Mouse (Mus musculus): ENCODE data around the gene Tet3. TPM values are rescaled to one million over a fixed set of nuclear protein-coding genes. Genes with fewer than 3 reads are reported as not detected.

The Tet3 gene
- total RNA-seq, 2 experiments from 2014 or later, result 46.2 to 49.0 TPM

- DNase-seq, result no peak
- intact Hi-C loops (cut with DNase I), result no loop called here
Measured at GRCm38 (mm10) chr6:83479193-83479592, 20.3 kb upstream of the Tet3 start.

GRCm38 (mm10) chr6:83478628-83479027, 19.7 kb upstream of the Tet3 start:
- DNase-seq, result no peak
- intact Hi-C loops (cut with DNase I), result no loop called here

GRCm38 (mm10) chr6:83478217-83478616, 19.3 kb upstream of the Tet3 start:
- DNase-seq, result no peak
- intact Hi-C loops (cut with DNase I), result no loop called here

DNA sequence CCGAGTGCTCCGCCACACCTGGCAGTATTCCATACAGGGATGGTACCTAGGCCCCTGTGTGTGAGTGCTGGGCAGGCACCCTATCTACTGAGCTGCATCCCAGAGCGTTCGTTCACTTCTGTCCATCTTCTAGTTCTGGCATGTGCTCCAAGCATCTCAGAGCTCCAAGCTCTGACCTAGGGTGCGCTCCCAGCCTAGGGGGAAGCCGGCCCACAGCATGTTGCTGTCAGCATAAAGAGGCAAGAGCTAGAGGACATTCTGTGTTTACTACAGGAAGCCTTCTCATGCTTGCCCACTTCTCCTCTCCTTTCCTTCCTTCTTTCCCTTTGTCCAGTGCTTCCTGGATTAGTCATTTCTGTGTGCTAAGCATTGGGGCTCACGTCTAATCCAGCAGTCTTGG, 16.5 kb upstream of the Tet3 start:
- intact Hi-C loops (cut with DNase I), result no loop called here
- DNase-seq, result no peak

DNA sequence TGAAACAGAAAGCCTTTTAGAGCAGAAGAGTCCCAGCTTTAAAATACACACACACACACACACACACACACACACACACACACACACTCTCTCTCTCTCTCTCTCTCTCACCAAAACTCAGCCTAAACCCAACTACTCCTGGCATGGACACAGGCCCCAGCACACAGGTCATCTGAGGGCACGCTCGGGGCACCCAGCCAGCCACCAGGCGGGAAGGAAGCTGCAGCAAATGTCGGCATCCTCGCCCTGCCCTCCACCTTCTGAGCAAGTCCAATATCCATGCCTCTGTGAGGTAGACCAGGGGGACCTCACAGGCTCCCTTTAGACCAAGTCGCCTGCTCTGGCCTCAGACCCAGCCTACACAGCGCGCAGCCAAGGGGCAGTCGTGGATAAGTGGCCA, 14.4 kb upstream of the Tet3 start:
- peak; percentile 73 to 82 for DNase-seq
- intact Hi-C loops (cut with DNase I), result no loop called here

DNA sequence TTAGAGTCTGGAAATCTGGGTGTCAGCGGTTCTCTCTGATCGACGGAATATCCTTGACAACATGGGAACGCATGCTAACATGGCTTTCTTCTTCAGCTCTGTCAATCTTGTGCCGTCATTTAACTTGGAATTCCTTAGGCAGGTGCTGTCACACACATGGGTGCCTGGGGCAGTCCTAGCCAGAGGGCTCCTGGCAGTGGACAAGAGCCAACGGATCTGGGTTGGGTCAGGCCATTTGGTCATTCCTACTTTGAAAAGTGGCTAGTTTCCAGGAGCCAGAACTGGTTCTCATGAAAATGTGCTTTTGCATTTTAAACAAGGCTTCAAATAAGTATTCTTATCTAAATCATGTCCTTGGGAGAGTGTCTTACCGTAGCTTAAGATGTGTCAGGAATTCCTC, 12.9 kb upstream of the Tet3 start:
- intact Hi-C loops (cut with DNase I), result no loop called here
- DNase-seq, result no peak

GRCm38 (mm10) chr6:83464011-83464410, 5.1 kb upstream of the Tet3 start:
- no peak for DNase-seq
- intact Hi-C loops (cut with DNase I), result no loop called here

GRCm38 (mm10) chr6:83456984-83457810, 1.7 kb downstream of the Tet3 start:
- intact Hi-C loops (cut with DNase I), result loop anchor here (2.0 to 5.0 kb wide), 2 partner anchors 16 to 45 kb away; no protein-coding TSS in a partner anchor
- DNase-seq, result no peak

DNA sequence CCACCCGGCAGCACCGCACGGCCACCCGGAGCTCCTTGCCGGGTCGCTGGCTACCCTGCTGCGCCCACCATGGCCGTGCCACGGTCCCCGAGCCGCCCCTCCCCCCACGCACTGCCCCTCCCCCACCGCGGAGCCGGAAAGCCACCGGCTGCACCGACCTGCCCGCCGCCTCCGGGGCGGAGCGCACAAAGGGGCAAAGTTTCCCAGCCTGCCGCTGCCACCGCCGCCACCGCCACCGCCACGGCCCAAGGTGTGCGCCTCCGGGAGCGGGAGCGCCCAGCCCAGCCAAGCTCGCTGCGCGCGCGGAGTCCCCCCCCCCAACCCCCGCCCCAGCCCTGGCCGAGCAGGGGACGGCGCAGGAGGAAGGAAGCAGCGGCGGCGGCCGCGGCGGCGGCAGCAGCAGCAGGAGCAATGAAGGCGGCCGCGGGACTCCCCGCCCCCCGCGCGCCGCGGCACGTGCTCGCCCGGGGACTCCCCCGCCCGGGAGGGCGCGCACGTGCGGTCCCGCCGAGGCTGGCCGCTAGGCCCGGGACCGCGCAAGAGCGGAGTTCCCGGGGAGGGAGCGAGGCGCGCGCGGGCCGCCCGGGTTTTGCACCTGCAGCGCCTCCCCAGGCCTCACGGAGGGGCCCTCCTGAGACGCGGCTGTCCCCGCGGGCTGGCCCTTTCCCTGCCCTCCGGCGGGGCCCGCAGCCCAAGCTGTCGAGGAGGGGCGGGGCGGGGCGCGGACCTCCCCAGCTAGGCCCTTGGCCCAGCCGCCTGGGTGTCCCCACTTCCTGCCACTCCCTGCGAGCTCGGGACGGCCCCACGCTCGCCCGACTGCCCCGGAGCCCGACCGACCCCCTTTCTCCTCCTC, 2.5 kb downstream of the Tet3 start:
- intact Hi-C loops (cut with DNase I), result loop anchor here (2.0 to 5.0 kb wide), 2 partner anchors 16 to 44 kb away; no protein-coding TSS in a partner anchor
- peak; percentile 80 to 86 for DNase-seq

GRCm38 (mm10) chr6:83455328-83456130, 3.4 kb downstream of the Tet3 start:
- intact Hi-C loops (cut with DNase I), result loop anchor here (2.0 to 5.0 kb wide), 2 partner anchors 15 to 43 kb away; no protein-coding TSS in a partner anchor
- peak in 1 of 2 experiments; percentile 40 for DNase-seq

DNA sequence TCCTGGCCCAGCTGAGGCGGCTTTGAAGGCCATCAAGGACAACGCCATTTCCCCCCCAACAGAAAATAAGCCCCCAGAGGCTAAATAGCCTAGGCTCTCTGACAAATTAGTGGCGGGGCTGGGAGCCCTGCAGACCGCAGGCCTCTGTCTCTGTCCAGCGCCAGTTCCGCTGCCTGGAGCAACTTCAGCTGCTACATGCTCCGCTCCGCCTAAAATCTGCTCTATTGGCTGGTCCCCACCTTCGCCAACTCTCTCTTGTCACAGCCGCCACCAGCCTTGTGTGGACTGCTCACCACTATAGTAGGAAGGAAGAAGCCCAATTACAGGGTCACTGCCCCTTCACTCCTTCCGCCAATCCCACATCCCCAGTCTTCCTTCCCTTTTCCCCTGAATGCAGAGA, 5.2 kb downstream of the Tet3 start:
- DNase-seq, result no peak
- intact Hi-C loops (cut with DNase I), result no loop called here

DNA sequence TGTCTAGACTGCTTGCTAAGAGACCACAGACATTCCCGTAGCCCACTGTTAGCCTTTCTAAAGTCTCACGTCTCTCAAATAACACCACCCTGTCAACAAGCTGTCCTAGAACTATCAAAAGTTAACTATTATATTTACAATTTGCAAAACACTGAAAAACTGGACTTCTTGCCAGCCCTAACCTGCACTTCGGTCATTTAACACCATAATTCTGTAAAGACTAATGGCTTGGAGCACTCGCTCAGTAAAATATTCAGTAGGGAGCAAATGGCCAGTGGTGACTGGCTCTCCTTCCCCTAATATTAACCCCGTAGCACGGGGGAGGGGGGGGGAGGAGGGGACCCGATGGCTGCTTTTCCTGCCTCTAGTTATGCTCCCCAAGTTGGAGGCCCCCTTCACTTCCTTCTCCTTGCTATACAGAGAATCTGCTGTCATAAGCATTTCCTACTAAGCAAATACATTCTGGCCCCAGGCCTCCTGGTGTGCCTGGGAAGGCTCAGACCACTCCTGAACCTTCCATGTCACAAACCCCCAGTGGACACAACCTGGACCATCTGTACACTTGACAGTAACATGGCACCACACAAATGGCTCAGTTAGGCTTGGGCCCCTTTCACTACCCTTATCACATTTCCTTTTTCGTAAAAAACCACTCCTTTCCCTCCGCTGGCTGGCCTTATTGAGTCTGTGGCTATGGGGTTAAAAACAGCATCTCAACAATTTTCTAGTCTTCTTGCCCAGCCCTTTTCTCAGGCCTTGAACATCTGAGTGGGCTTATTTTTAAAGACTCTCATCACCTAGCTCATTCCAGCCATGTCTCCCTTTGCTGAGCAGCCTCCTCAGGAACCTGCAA, 8.2 kb downstream of the Tet3 start:
- intact Hi-C loops (cut with DNase I), result no loop called here
- DNase-seq, result no peak

- intact Hi-C loops (cut with DNase I), result no loop called here
- DNase-seq, result no peak
Measured at GRCm38 (mm10) chr6:83449440-83449839, 9.4 kb downstream of the Tet3 start.

DNA sequence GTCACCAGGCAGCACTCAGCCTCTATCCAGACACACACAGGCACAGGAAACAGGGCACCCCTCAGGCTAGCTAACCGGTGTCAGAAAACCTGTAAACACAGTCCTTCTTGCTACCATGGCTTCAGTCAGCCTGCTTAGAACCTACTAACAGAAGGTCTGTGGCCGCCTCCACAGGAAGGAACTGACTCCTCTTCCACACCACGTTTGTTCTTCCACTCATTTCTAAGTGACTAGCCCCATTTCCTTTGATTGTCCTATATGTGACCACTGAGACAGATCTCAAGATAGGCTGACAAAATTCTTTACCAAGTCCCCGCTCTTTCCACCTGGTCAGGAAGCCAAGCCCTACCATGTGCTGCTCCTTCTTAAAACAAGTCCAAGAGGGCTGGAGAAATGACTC, 10.0 kb downstream of the Tet3 start:
- intact Hi-C loops (cut with DNase I), result no loop called here
- DNase-seq, result no peak

GRCm38 (mm10) chr6:83447031-83447430, 11.9 kb downstream of the Tet3 start:
- intact Hi-C loops (cut with DNase I), result no loop called here
- no peak for DNase-seq

DNA sequence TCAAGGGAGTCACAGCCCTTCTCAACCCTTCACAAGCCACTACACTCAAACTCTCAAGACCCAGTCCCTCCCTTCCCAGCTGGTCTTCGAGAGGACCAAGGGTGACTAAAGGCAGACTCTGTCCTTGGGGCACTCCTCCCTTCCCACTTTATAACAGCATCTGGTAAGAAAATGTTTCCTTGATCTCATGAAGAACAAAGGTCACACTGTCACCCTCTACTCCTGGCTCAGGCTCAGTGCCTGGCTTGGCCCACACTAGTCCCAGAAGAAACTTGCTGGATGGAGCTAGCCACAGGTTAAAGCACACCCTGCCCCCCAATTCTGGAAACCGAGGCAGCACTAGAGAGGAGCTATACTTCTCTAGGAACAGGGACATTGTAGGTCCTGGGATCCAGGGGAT, 13.1 kb downstream of the Tet3 start:
- intact Hi-C loops (cut with DNase I), result no loop called here
- DNase-seq, result no peak

DNA sequence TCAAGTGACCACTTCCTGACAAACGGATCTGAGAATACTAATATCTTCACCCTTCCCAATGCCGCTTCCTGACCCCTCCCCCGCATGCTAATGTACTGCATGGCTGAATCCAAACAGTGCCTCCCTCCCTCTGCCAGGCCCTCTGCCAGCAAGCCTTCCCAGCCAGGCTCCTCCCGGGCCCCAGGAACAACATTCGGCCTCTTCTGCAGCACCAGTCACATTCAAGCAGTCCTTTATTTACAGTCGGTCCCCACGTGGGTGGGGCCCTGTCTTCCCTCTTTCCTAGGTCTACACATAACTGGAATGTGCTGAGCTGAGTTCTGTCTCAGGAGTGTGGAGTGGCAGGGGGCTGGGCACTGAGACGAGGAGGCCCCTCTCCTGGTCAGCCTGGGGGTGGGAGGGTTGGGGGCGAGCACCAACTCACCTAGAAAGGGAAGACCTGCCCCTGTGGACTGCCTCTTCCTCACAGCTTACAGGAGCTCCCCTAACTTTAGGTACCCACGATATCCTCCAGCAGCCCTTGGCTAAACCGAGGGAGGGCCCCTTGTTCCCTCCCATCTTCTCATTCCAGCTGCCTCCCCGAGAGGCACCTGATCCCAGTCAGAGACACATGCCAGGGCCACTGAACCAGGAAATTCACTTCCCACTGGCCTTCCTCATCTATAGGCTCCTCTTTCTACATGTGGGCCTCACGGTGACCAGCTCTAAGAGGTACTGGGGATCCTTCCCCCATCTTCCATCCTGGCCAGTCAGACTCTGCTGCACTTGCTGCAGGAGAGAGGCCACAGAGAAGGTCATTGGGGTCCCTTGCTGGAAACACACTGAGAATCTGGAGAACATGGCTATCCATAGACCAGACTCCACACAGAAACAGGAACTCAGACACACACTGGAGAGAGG, 15.2 kb downstream of the Tet3 start:
- peak; percentile 76 to 83 for DNase-seq
- intact Hi-C loops (cut with DNase I), result loop anchor here (5.0 kb wide), 2 partner anchors 36 to 64 kb away; partner anchors contain the start of gene Dguok

GRCm38 (mm10) chr6:83442639-83443038, 16.2 kb downstream of the Tet3 start:
- no peak for DNase-seq
- intact Hi-C loops (cut with DNase I), result loop anchor here (5.0 kb wide), 2 partner anchors 35 to 65 kb away; partner anchors contain the start of gene Dguok
